Mouse (Mus musculus): Measurements from ENCODE around the gene Timm8b. TPM values are rescaled to one million over a fixed set of nuclear protein-coding genes. Genes with fewer than 3 reads are reported as not detected.

Timm8b gene
- polyA plus RNA-seq (2015; fragmentation: Nextera tagmentation; extraction: Ambion mirVana): 176 and 188 TPM in 2 replicates

- peak within 1 kb of the TSS; percentile 90 for H3K27ac ChIP-seq
- under 1% methylated on average over 48 of the region's 48 CpGs for WGBS
- peak within 1 kb of the TSS; percentile 84 for H3K4me2 ChIP-seq
- H3K9ac ChIP-seq: peak within 1 kb of the TSS; percentile 87
- no peaks in the 10 kb centered on the region for H3K27me3 ChIP-seq
- H3K9me3 ChIP-seq: no peaks in the 10 kb centered on the region
- H3K4me3 ChIP-seq: peak within 1 kb of the TSS; percentile 94
- H3K36me3 ChIP-seq: peaks cover 49% of the 10 kb centered on the region
- ATAC-seq (ENCODE audit: borderline replicate concordance, extremely low read depth, low FRiP score, low TSS enrichment): peak; percentile 96
- H3K4me1 ChIP-seq: peaks cover 23% of the 10 kb centered on the region
These were observed at the start of gene Timm8b, which contains the start of gene Sdhd for GRCm38 (mm10) chr9:50603189-50603997. Gene Timm8b, plus strand, starts transcription at chr9:50603910. Gene Sdhd, minus strand, starts transcription at chr9:50603812.

GRCm38 (mm10) chr9:50554241-50555093, 49.2 kb upstream of the Timm8b start, which contains the start of gene Il18:
Gene Il18, plus strand, starts transcription at chr9:50554827.
- 34% methylated on average over 12 of the region's 12 CpGs for WGBS
- Histone ChIP-seq H3K9me3 (no peaks in the 10 kb centered on the region), H3K4me1 (no peaks in the 10 kb centered on the region), H3K4me3 (no peak within 1 kb of the TSS), H3K9ac (no peak within 1 kb of the TSS), H3K27me3 (no peaks in the 10 kb centered on the region), H3K36me3 (no peaks in the 10 kb centered on the region), H3K27ac (no peak within 1 kb of the TSS), H3K4me2 (0 out of 2 replicates have a peak within 1 kb of the TSS, but pooled peaks have one; percentile 8)
- ATAC-seq (ENCODE audit: borderline replicate concordance, extremely low read depth, low FRiP score, low TSS enrichment): no peak

GRCm38 (mm10) chr9:50555094-50555446, 48.6 kb upstream of the Timm8b start, which contains the start of gene Bco2:
Gene Bco2, minus strand, starts transcription at chr9:50555181.
- 30% methylated on average over 2 of the region's 2 CpGs for WGBS
- no peaks in the 10 kb centered on the region for H3K27me3 ChIP-seq
- H3K9me3 ChIP-seq: no peaks in the 10 kb centered on the region
- H3K27ac ChIP-seq: no peak within 1 kb of the TSS
- H3K4me2 ChIP-seq: 0 out of 2 replicates have a peak within 1 kb of the TSS, but pooled peaks have one; percentile 8
- no peaks in the 10 kb centered on the region for H3K4me1 ChIP-seq
- no peak within 1 kb of the TSS for H3K9ac ChIP-seq
- no peak within 1 kb of the TSS for H3K4me3 ChIP-seq
- no peaks in the 10 kb centered on the region for H3K36me3 ChIP-seq
- no peak for ATAC-seq (ENCODE audit: borderline replicate concordance, extremely low read depth, low FRiP score, low TSS enrichment)

GRCm38 (mm10) chr9:50561145-50561917, 42.4 kb upstream of the Timm8b start, which contains the start of gene Tex12:
Gene Tex12, minus strand, starts transcription at chr9:50561325.
- Histone ChIP-seq H3K36me3 (no peaks in the 10 kb centered on the region), H3K27me3 (no peaks in the 10 kb centered on the region), H3K4me3 (no peak within 1 kb of the TSS), H3K27ac (no peak within 1 kb of the TSS), H3K9ac (no peak within 1 kb of the TSS), H3K9me3 (no peaks in the 10 kb centered on the region), H3K4me1 (no peaks in the 10 kb centered on the region), H3K4me2 (no peak within 1 kb of the TSS)
- ATAC-seq (ENCODE audit: borderline replicate concordance, extremely low read depth, low FRiP score, low TSS enrichment): no peak
- 84% methylated on average over 38 of the region's 38 CpGs for WGBS

GRCm38 (mm10) chr9:50561918-50562360, 41.8 kb upstream of the Timm8b start:
- no peak for ATAC-seq (ENCODE audit: borderline replicate concordance, extremely low read depth, low FRiP score, low TSS enrichment)

GRCm38 (mm10) chr9:50565173-50565572, 38.5 kb upstream of the Timm8b start:
- H3K36me3 ChIP-seq: no peaks in the 10 kb centered on the region
- no peak overlapping the region for H3K9ac ChIP-seq
- H3K4me3 ChIP-seq: no peak overlapping the region
- no peaks in the 10 kb centered on the region for H3K27me3 ChIP-seq
- H3K27ac ChIP-seq: no peak overlapping the region
- no peak for ATAC-seq (ENCODE audit: borderline replicate concordance, extremely low read depth, low FRiP score, low TSS enrichment)
- no peaks in the 10 kb centered on the region for H3K9me3 ChIP-seq
- H3K4me2 ChIP-seq: no peak overlapping the region
- H3K4me1 ChIP-seq: no peaks in the 10 kb centered on the region
- 64% methylated on average over 7 of the region's 7 CpGs for WGBS

More at GRCm38 (mm10) chr9:50561918-50562360, 41.8 kb upstream of the Timm8b start:
- no peak overlapping the region for H3K9ac ChIP-seq
- H3K4me3 ChIP-seq: no peak overlapping the region
- H3K27me3 ChIP-seq: no peaks in the 10 kb centered on the region
- H3K4me1 ChIP-seq: no peaks in the 10 kb centered on the region
- H3K4me2 ChIP-seq: no peak overlapping the region
- H3K36me3 ChIP-seq: no peaks in the 10 kb centered on the region
- H3K9me3 ChIP-seq: no peaks in the 10 kb centered on the region
- WGBS: 79% methylated on average over 2 of the region's 2 CpGs
- no peak overlapping the region for H3K27ac ChIP-seq

GRCm38 (mm10) chr9:50565940-50566339, 37.8 kb upstream of the Timm8b start:
- WGBS: 29% methylated on average over 4 of the region's 4 CpGs
- H3K27ac ChIP-seq: no peak overlapping the region
- no peak overlapping the region for H3K9ac ChIP-seq
- H3K27me3 ChIP-seq: no peaks in the 10 kb centered on the region
- ATAC-seq (ENCODE audit: borderline replicate concordance, extremely low read depth, low FRiP score, low TSS enrichment): no peak
- H3K9me3 ChIP-seq: no peaks in the 10 kb centered on the region
- no peak overlapping the region for H3K4me2 ChIP-seq
- no peak overlapping the region for H3K4me3 ChIP-seq
- no peaks in the 10 kb centered on the region for H3K4me1 ChIP-seq
- H3K36me3 ChIP-seq: no peaks in the 10 kb centered on the region

- WGBS: 82% methylated on average over 4 of the region's 4 CpGs
- Histone ChIP-seq H3K9ac (no peak overlapping the region), H3K9me3 (no peaks in the 10 kb centered on the region), H3K4me1 (no peaks in the 10 kb centered on the region), H3K27me3 (no peaks in the 10 kb centered on the region), H3K4me2 (no peak overlapping the region), H3K36me3 (no peaks in the 10 kb centered on the region), H3K27ac (no peak overlapping the region), H3K4me3 (no peak overlapping the region)
- ATAC-seq (ENCODE audit: borderline replicate concordance, extremely low read depth, low FRiP score, low TSS enrichment): no peak
These were observed 36.3 kb upstream of the Timm8b start for GRCm38 (mm10) chr9:50567372-50567771.

GRCm38 (mm10) chr9:50567881-50568280, 35.8 kb upstream of the Timm8b start:
- no peaks in the 10 kb centered on the region for H3K9me3 ChIP-seq
- 92% methylated on average over 2 of the region's 2 CpGs for WGBS
- H3K27me3 ChIP-seq: no peaks in the 10 kb centered on the region
- no peak overlapping the region for H3K27ac ChIP-seq
- no peaks in the 10 kb centered on the region for H3K36me3 ChIP-seq
- H3K9ac ChIP-seq: no peak overlapping the region
- H3K4me1 ChIP-seq: no peaks in the 10 kb centered on the region
- H3K4me2 ChIP-seq: no peak overlapping the region
- H3K4me3 ChIP-seq: no peak overlapping the region
- ATAC-seq (ENCODE audit: borderline replicate concordance, extremely low read depth, low FRiP score, low TSS enrichment): no peak

GRCm38 (mm10) chr9:50569599-50570525, 33.8 kb upstream of the Timm8b start:
- H3K27ac ChIP-seq: no peak overlapping the region
- H3K36me3 ChIP-seq: no peaks in the 10 kb centered on the region
- H3K4me2 ChIP-seq: no peak overlapping the region
- H3K4me1 ChIP-seq: no peaks in the 10 kb centered on the region
- H3K9me3 ChIP-seq: no peaks in the 10 kb centered on the region
- no peak overlapping the region for H3K9ac ChIP-seq
- H3K27me3 ChIP-seq: no peaks in the 10 kb centered on the region
- ATAC-seq (ENCODE audit: borderline replicate concordance, extremely low read depth, low FRiP score, low TSS enrichment): no peak
- WGBS: 63% methylated on average over 10 of the region's 10 CpGs
- no peak overlapping the region for H3K4me3 ChIP-seq
